Mouse (Mus musculus) adrenal gland, adult 2 months (tissue): ENCODE measurements at regions not wholly inside any gene's neighbourhood (a gene's known extent, or its start where the extent isn't known, plus 50 kb on each side); places are given as distances from the start of the nearest gene placed in this dataset.

ENCODE experiments used
- DNase-seq: peaks from one replicate; pipeline ENCODE4 v3.0.0; 2021

- DNase-seq, result no peak
These were observed 148.6 kb downstream of the Sec61b start for GRCm38 (mm10) chr4:47622851-47623743.

- DNase-seq, result no peak
These were observed 155.5 kb downstream of the Sec61b start for GRCm38 (mm10) chr4:47630006-47630405.

- no peak for DNase-seq
These were observed 156.0 kb downstream of the Sec61b start for GRCm38 (mm10) chr4:47630427-47630826.

- DNase-seq, result no peak
These were observed 164.5 kb downstream of the Sec61b start for GRCm38 (mm10) chr4:47638876-47639494.

- DNase-seq, result peak; percentile 7
These were observed 170.6 kb downstream of the Sec61b start for GRCm38 (mm10) chr4:47645093-47645492.

GRCm38 (mm10) chr4:47648701-47649100, 174.2 kb downstream of the Sec61b start:
- no peak for DNase-seq

DNA sequence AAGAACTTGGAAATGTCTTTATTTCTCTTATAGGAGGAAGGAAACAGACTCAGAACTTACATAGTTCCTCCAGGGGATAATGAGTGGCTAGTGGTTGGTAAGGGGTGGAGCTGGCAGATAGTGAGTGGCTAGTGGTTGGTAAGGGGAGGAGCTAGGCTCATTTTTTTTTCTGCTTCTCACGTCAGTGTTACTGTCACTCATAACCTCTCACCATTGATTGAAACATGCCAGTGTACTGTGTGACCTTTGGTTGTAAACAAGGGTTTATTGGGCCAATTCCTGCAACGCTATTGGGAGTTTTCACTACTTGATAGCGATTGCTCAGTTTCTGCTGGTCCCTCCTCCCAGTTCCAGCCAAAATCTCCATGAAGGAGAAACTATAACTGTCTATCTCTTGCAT, 175.5 kb downstream of the Sec61b start:
- DNase-seq, result no peak

- no peak for DNase-seq
These were observed 177.1 kb downstream of the Sec61b start for GRCm38 (mm10) chr4:47651521-47651920.

- no peak for DNase-seq
These were observed 178.7 kb downstream of the Sec61b start for GRCm38 (mm10) chr4:47653143-47653542.

DNA sequence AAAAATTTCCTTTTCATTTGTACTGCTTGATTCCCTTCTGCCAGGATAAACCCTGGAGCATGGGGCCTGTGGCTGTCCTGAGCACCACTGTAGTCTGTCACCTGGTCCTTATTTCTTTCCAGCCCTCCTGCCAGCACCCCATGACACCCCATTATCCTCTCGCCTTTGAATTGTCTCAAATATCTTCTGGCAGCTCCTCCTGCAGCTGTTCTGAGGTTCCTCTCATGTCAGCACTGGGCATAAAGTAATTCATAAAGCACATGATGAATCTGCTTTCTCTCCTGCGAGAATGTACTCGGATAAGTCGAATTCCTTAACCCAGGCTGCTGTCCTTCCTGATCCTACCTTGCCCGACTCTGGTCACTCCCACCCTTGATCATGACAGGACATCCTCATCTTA, 195.1 kb downstream of the Sec61b start:
- DNase-seq, result no peak

DNA sequence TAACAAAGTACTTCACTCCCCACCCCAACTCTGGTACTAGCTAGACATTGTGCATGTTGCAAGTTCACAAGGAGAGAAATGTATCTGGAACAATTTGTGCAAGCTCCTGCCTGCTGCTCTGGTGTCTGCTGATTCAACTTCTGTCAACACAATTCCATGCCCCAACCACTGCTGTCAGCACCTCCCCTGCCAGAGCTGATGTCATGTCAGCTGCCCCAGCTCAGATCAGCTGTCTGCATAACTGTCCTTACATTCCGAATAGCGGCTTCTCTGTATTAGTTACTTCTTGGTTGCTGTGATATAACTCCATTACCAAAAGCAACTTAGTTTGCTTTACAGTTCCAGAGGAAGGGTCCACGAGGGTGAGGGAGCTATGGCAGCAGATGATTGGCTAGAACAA, 196.0 kb downstream of the Sec61b start:
- DNase-seq, result peak; percentile 74

GRCm38 (mm10) chr4:47671362-47671761, 196.9 kb downstream of the Sec61b start:
- DNase-seq, result peak; percentile 78

GRCm38 (mm10) chr4:47681141-47681540, 206.7 kb downstream of the Sec61b start:
- DNase-seq, result no peak

GRCm38 (mm10) chr4:47691207-47691606, 216.7 kb downstream of the Sec61b start:
- DNase-seq, result no peak

DNA sequence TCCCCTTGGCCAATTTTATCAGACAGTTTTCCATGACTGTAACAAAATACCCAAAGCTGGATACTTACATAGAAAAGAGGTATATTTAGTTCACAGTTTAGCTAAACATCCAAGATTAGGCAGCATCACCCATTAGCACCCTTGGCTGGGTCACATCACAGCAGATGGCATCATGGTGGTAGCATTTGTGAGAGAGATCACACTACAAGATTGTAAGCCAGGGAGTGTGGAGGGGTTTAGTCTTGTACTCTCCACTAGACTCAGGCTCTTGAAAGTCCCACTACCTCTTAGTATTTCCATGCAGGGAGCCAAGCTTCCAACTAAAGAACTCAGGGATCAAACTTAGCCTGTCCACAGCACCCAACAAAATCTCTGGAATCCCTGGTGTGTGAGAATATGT, 218.2 kb downstream of the Sec61b start:
- DNase-seq, result no peak

- no peak for DNase-seq
These were observed 218.8 kb downstream of the Sec61b start for GRCm38 (mm10) chr4:47693221-47693620.

DNA sequence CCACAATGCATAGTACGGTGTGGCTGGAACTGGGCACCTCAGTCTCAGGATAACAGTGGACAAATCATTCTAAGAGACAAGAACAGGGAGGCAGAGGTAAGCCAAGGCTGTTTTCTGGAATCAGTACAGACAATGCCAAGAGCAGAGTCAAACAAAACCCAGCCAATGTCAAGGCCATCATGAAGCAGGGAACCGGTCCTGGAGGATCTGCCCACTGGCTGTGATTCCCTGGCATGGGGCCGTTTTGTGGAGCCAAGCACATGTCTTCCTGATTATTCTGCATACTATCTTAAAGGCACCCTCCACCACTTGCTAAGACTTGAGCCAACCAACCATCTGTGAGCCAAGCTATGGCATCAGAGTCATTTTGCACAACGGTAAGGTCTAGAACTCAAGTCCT, 222.6 kb downstream of the Sec61b start:
- DNase-seq, result peak; percentile 13

DNA sequence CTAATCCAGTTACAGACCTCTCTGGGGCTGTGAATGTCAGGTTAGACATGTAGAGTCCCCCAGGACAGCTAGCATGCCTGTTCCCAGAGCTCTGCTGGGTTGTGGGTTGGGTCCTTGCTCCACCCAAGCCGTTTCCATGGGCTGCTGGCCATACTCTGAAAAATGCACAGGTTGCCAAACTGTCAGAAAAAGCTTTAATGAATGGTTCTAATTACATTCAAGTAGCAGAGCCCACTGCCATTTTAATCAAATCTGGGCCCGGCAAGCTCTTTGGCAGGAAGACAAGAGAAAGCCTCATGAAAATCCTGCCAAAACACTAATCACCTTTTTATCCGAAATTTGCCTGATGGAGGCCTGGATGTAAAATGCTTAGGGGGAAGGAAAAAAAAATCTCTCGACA, 224.1 kb downstream of the Sec61b start:
- DNase-seq, result no peak

- DNase-seq, result no peak
These were observed 224.5 kb downstream of the Sec61b start for GRCm38 (mm10) chr4:47698926-47699325.

GRCm38 (mm10) chr4:47703501-47703900, 229.0 kb downstream of the Sec61b start:
- no peak for DNase-seq

- no peak for DNase-seq
These were observed 230.1 kb downstream of the Sec61b start for GRCm38 (mm10) chr4:47704607-47705006.

DNA sequence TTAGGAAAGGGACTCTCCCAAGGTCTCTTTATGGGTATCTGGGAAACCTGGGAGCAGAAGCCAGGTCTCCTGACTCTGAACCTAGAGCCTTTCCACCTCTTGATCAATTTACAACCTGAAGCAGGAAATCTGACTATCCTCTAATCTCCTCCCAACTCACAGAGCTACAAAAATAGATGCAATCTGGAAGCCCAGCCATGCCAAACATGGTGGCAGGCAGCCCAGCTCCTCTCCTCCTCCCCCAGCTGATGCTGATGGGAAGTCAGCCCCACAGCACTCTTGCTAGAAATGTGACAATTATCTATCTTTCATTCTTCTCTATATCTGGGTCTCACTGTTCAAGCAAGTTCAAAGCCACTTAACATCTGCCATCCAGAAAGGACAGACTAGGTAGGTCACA, 233.5 kb downstream of the Sec61b start:
- no peak for DNase-seq

DNA sequence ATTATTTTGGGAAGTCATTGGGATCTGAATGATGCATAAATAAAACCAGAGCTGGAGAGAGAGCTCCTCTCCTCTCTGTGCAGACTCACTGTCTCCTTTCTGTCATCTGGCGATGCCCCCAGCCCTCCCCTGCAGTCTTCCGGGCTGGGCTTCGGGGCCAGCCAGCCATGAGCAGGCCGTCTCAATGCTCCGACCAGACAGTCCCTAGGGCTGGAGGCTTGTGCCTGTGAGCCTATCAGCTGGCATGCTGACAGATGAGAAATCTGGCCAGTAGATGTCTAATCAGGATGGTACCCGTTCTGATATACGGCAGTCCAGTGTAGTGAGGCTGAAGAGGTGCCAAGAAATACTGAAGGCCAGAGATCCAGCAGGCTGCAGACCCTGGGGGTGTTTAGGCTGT, 238.9 kb downstream of the Sec61b start:
- peak; percentile 17 for DNase-seq
